Comparison of ENCODE assay signal across 10 mouse cellular contexts in the genomic region with DNA sequence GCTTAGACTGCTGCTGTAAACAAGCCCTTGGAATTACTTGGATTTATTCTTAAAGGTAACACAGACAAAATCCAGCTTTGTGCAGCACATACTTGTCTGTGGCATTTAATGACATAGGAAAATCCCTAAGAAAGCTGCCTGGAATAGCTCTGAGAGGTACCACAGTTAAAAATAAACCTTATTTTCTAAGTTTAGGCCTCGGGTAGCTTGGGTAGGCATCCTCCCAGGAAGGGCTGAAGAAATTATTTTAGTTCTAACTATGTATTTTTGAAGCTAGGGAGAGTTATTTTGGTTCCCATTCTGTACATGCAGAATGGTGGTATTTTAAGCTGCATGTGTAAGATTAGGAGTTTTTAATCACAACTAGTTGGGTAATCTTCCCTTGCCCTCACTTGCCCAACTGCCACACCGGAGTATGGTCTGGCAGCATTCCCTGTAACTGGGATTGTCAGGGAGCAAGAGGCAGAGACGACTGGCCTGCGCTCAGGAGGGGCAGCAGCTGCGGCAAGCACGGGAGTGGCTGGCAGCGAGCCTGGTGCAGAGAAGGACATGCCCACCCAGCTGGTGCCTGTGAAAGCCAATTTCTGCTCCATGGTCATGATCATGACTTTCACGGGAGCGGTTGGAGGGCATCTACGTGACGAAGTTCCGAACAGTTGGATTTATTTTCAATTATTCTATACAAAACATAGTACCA.
DNase-seq lines count a peak whose midpoint lies in the region; ATAC-seq and TF ChIP-seq lines count a peak whose summit lies in the region.
"Had no signal": no experiment of that assay in that cellular context is flagged by ENCODE, and none has a peak within 500 bp of the region (broad histone marks: within the 10 kb centered on the region; RNA-seq: fewer than 3 reads in every experiment).

No protein-coding gene starts in this region.

- H3K27ac ChIP-seq in ES-E14 (ENCODE audit: insufficient read depth, low read depth, low read length, poor library complexity, severe bottlenecking) = peak overlapping the region; percentile 27; the same call in 1 of the 2 replicates
- H3K27ac ChIP-seq: kidney, postnatal 0 days; neural tube, embryonic 12.5 days had no signal

- no peaks in the 10 kb centered on the region for H3K9me3 ChIP-seq in ES-E14 (ENCODE audit: control insufficient read depth, insufficient read depth, low read depth, low read length)
- H3K9me3 ChIP-seq: neural tube, embryonic 12.5 days had no signal

- in situ Hi-C loops in ES-E14 (cut with MboI; ENCODE audit: low sequenced_read_pairs in 2 of 2, unreplicated experiment in 2 of 2) = no loop called here

- peaks cover 0 to 2% of the 10 kb centered on the region in 2 experiments; a peak in 1 of 4 replicates for H3K4me1 ChIP-seq in ES-E14 (ENCODE audit: control insufficient read depth in 2 of 2, insufficient read depth in 2 of 2, low read length in 2 of 2, poor library complexity in 1 of 2)
- H3K4me1 ChIP-seq: neural tube, embryonic 12.5 days had no signal

- ATAC-seq in erythroblast, adult 5-6 weeks (replicated peaks; ENCODE audit: low FRiP score, poor library complexity, severe bottlenecking) = no peak

- no peak overlapping the region for H3K9ac ChIP-seq in ES-E14 (ENCODE audit: insufficient read depth, low read depth, low read length, poor library complexity, severe bottlenecking)
- H3K9ac ChIP-seq: neural tube, embryonic 12.5 days had no signal

- no peak overlapping the region for H3K4me3 ChIP-seq in ES-E14 (ENCODE audit: insufficient read depth in 1 of 2, low read depth in 1 of 2, low read length in 2 of 2, poor library complexity in 1 of 2, severe bottlenecking in 1 of 2)
- H3K4me3 ChIP-seq: neural tube, embryonic 12.5 days had no signal

- DNase-seq in adrenal gland, postnatal 14 days = peak; percentile 4
- DNase-seq in adrenal gland, postnatal 36 days = no peak
- no peak for DNase-seq in ES-E14 (ENCODE audit: low read depth, low spot score)
- DNase-seq in frontal cortex, postnatal 36 days (ENCODE audit: low spot score in 2 of 2) = peak; percentile 34 to 61
- DNase-seq in layer of hippocampus, adult 9-11 months = peak; percentile 35
- peak; percentile 70 for DNase-seq in right cerebral cortex, postnatal 4 days
- no peak for DNase-seq in adrenal gland, adult 2 months

- no peaks in the 10 kb centered on the region for H3K36me3 ChIP-seq in ES-E14 (ENCODE audit: control insufficient read depth, insufficient read depth, low read length, poor library complexity, severe bottlenecking)
- H3K36me3 ChIP-seq: neural tube, embryonic 12.5 days had no signal

TF ChIP-seq in ES-E14, 5 proteins besides CTCF, POLR2A, EP300 and RAD21:
- TF ChIP-seq CHD2 (IDR thresholded peaks at IDR 0.05; ENCODE audit: low read depth, low read length) (no peak), ZNF384 (IDR thresholded peaks at IDR 0.05; ENCODE audit: low read depth, low read length) (no peak), MAFK (IDR thresholded peaks at IDR 0.05; ENCODE audit: insufficient read depth, low read depth, low read length) (no peak), HCFC1 (IDR thresholded peaks at IDR 0.05; ENCODE audit: borderline replicate concordance, insufficient read depth, low read length) (no peak), ZC3H11A (IDR thresholded peaks at IDR 0.05; ENCODE audit: borderline replicate concordance, low read depth, low read length) (no peak)

Comparison
In these comparisons a context has a peak if more than half of its experiments do, and no peak if none do; other contexts are left out.
1. DNase-seq: peak in adrenal gland, postnatal 14 days (single experiment), frontal cortex, postnatal 36 days (2 of 2), layer of hippocampus, adult 9-11 months (single experiment) and right cerebral cortex, postnatal 4 days (single experiment); none in adrenal gland, postnatal 36 days (0 of 2), ES-E14 (single experiment) and adrenal gland, adult 2 months (single experiment).